7 mouse cellular contexts compared by ENCODE assay signal in the genomic region with DNA sequence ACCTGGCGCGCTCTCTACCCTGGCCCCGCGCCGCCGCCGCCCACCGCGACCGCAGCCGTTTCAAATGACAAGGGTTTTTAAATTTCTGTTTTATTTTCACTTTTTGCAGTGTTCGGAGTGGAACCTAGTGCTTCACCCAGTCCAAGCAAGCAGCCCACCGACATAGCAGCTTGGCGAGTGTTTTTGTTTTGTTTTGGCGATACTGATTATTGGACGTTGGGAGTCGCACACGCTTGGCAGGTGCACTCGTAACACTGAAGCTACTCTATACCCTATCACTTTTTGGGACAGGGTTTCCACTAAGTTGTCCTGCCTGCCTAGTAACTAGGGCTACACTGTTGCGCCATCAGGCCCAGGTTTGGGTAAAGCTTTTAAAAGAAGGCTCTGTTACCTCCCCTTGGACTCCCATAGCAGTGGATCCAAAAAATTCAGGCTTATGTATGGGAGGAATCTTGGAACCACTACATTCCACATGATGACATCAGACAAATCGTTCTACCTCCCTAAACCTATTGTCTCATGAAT. TPM values are rescaled to one million over a fixed set of nuclear protein-coding genes. Genes with fewer than 3 reads are reported as not detected.
A peak's percentile ranks its signal among the peaks of the same experiment; 100 is the strongest.
DNase-seq lines count a peak whose midpoint lies in the region; ATAC-seq and TF ChIP-seq lines count a peak whose summit lies in the region.

No protein-coding gene starts in this region.

- TF ChIP-seq CTCF in lung, postnatal 0 days (IDR thresholded peaks at IDR 0.05): no peak
- TF ChIP-seq CTCF in embryonic fibroblast, embryonic 13.5 days (IDR thresholded peaks at IDR 0.05; ENCODE audit: borderline replicate concordance, insufficient read depth, low read length): no peak

- ATAC-seq in lung, postnatal 0 days: no peak
- no peak for ATAC-seq in limb, embryonic 12.5 days (ENCODE audit: insufficient number of reproducible peaks, insufficient read depth, low FRiP score, low TSS enrichment, low read depth)
- ATAC-seq in stomach, embryonic 14.5 days (ENCODE audit: insufficient number of reproducible peaks, insufficient read depth, low FRiP score, low read depth): no peak

- peak overlapping the region; percentile 90 for H3K27ac ChIP-seq in lung, postnatal 0 days (ENCODE audit: low read length)
- H3K27ac ChIP-seq in embryonic fibroblast, embryonic 13.5 days (ENCODE audit: insufficient read depth, low read length): no peak overlapping the region
- H3K27ac ChIP-seq in limb, embryonic 12.5 days: peak overlapping the region; percentile 97
- peak overlapping the region; percentile 99; the same call in 1 of the 2 replicates for H3K27ac ChIP-seq in stomach, embryonic 14.5 days (ENCODE audit: low read length)

- no peak for TF ChIP-seq POLR2A in embryonic fibroblast, embryonic 13.5 days (IDR thresholded peaks at IDR 0.05; ENCODE audit: low read depth, low read length)

- peak overlapping the region; percentile 75 for H3K4me2 ChIP-seq in lung, postnatal 0 days (replicated peaks; ENCODE audit: low read depth, low read length)
- peak overlapping the region; percentile 96 for H3K4me2 ChIP-seq in limb, embryonic 12.5 days
- peak overlapping the region; percentile 72 for H3K4me2 ChIP-seq in stomach, embryonic 14.5 days (replicated peaks; ENCODE audit: low read depth, low read length)

- peak; percentile 26 for DNase-seq in lung, postnatal 0 days (ENCODE audit: low spot score)
- no peak for DNase-seq in lung, postnatal 10 days
- no peak for DNase-seq in cerebellum, adult 9-10 months
- no peak for DNase-seq in cerebellum, postnatal 14 days

- no peaks in the 10 kb centered on the region for H3K27me3 ChIP-seq in lung, postnatal 0 days (replicated peaks; ENCODE audit: insufficient read depth, low read length)
- H3K27me3 ChIP-seq in limb, embryonic 12.5 days: no peaks in the 10 kb centered on the region
- H3K27me3 ChIP-seq in stomach, embryonic 14.5 days (ENCODE audit: control insufficient read depth, insufficient read depth, low read length): no peaks in the 10 kb centered on the region

- H3K4me3 ChIP-seq in lung, postnatal 0 days (ENCODE audit: low read depth, low read length): peak overlapping the region; percentile 85
- H3K4me3 ChIP-seq in embryonic fibroblast, embryonic 13.5 days (ENCODE audit: insufficient read depth, low read length): peak overlapping the region; percentile 46
- H3K4me3 ChIP-seq in limb, embryonic 12.5 days (replicated peaks): peak overlapping the region; percentile 63
- peak overlapping the region; percentile 82 for H3K4me3 ChIP-seq in stomach, embryonic 14.5 days (ENCODE audit: low read depth, low read length)

- peaks cover 5% of the 10 kb centered on the region; the same call in 1 of the 2 replicates for H3K4me1 ChIP-seq in lung, postnatal 0 days (ENCODE audit: insufficient read depth, low read depth, low read length)
- H3K4me1 ChIP-seq in embryonic fibroblast, embryonic 13.5 days (ENCODE audit: control insufficient read depth, insufficient read depth, low read length): 0 out of 2 replicates have a peak, but pooled peaks cover 3% of the 10 kb centered on the region
- peaks cover 22% of the 10 kb centered on the region for H3K4me1 ChIP-seq in limb, embryonic 12.5 days (replicated peaks)
- peaks cover 17% of the 10 kb centered on the region for H3K4me1 ChIP-seq in stomach, embryonic 14.5 days (ENCODE audit: control insufficient read depth, insufficient read depth, low read length)

- TF ChIP-seq EP300 in lung, postnatal 0 days (IDR thresholded peaks at IDR 0.05): no peak

- H3K36me3 ChIP-seq in lung, postnatal 0 days (ENCODE audit: insufficient read depth, low read length): peaks cover 4% of the 10 kb centered on the region; the same call in 1 of the 2 replicates
- peaks cover 12% of the 10 kb centered on the region for H3K36me3 ChIP-seq in limb, embryonic 12.5 days
- peaks cover 7% of the 10 kb centered on the region for H3K36me3 ChIP-seq in stomach, embryonic 14.5 days (ENCODE audit: control insufficient read depth, insufficient read depth, low read length)

- H3K9ac ChIP-seq in lung, postnatal 0 days (replicated peaks; ENCODE audit: low read depth): peak overlapping the region; percentile 33; the same call in 1 of the 2 replicates
- H3K9ac ChIP-seq in limb, embryonic 12.5 days (replicated peaks): peak overlapping the region; percentile 66
- peak overlapping the region; percentile 2; the same call in 1 of the 2 replicates for H3K9ac ChIP-seq in stomach, embryonic 14.5 days (replicated peaks; ENCODE audit: low read depth, low read length)

- no peaks in the 10 kb centered on the region for H3K9me3 ChIP-seq in lung, postnatal 0 days (ENCODE audit: low read length)
- no peaks in the 10 kb centered on the region for H3K9me3 ChIP-seq in limb, embryonic 12.5 days
- no peaks in the 10 kb centered on the region for H3K9me3 ChIP-seq in stomach, embryonic 14.5 days (ENCODE audit: control insufficient read depth, low read depth, low read length)

- WGBS in lung, postnatal 0 days: 3% methylated on average over 21 of the region's 21 CpGs
- WGBS in limb, embryonic 12.5 days: 5% methylated on average over 21 of the region's 21 CpGs
- WGBS in stomach, embryonic 14.5 days: 4% methylated on average over 21 of the region's 21 CpGs

RNA-seq across cellular contexts. Expression of gene Zfp687, which starts 1.3 kb away (rescaled TPM):
- 9.9 and 10.1 TPM in 2 replicates for polyA plus RNA-seq in lung, postnatal 0 days (2015; fragmentation: Nextera tagmentation; extraction: Ambion mirVana)
- 18.4 and 20.2 TPM in 2 replicates for polyA plus RNA-seq in embryonic fibroblast, embryonic 13.5 days (2011; ENCODE audit: insufficient read length, low read depth, missing spikeins)
- polyA plus RNA-seq in limb, embryonic 12.5 days (2016; fragmentation: Nextera tagmentation; extraction: Ambion mirVana): 34.7 and 35.0 TPM in 2 replicates
- 30.3 and 34.9 TPM in 2 replicates for polyA plus RNA-seq in stomach, embryonic 14.5 days (2014; fragmentation: Nextera tagmentation; extraction: Ambion mirVana)

RNA-seq across cellular contexts. Expression of gene Psmd4, which starts 25.8 kb away (rescaled TPM):
- polyA plus RNA-seq in lung, postnatal 0 days (2015; fragmentation: Nextera tagmentation; extraction: Ambion mirVana): 170 and 185 TPM in 2 replicates
- polyA plus RNA-seq in embryonic fibroblast, embryonic 13.5 days (2011; ENCODE audit: insufficient read length, low read depth, missing spikeins): 234 and 248 TPM in 2 replicates
- polyA plus RNA-seq in limb, embryonic 12.5 days (2016; fragmentation: Nextera tagmentation; extraction: Ambion mirVana): 306 and 310 TPM in 2 replicates
- polyA plus RNA-seq in stomach, embryonic 14.5 days (2014; fragmentation: Nextera tagmentation; extraction: Ambion mirVana): 229 and 231 TPM in 2 replicates

RNA-seq across cellular contexts. Expression of gene Pi4kb, which starts 42.1 kb away (rescaled TPM):
- 13.6 and 15.6 TPM in 2 replicates for polyA plus RNA-seq in lung, postnatal 0 days (2015; fragmentation: Nextera tagmentation; extraction: Ambion mirVana)
- polyA plus RNA-seq in embryonic fibroblast, embryonic 13.5 days (2011; ENCODE audit: insufficient read length, low read depth, missing spikeins): 32.1 and 35.9 TPM in 2 replicates
- 26.6 and 28.1 TPM in 2 replicates for polyA plus RNA-seq in limb, embryonic 12.5 days (2016; fragmentation: Nextera tagmentation; extraction: Ambion mirVana)
- 24.7 and 32.8 TPM in 2 replicates for polyA plus RNA-seq in stomach, embryonic 14.5 days (2014; fragmentation: Nextera tagmentation; extraction: Ambion mirVana)

Comparison
In these comparisons a context has a peak if more than half of its experiments do, and no peak if none do; other contexts are left out.
1. H3K9ac ChIP-seq: peak in every context shown above with its lines; median percentile 66 in limb, embryonic 12.5 days; 33 in lung, postnatal 0 days; 2 in stomach, embryonic 14.5 days.